19 mouse cellular contexts compared by ENCODE assay signal in genomic region chr8:95203326-95204038, GRCm38 (mm10). TPM values are rescaled to one million over a fixed set of nuclear protein-coding genes. Genes with fewer than 3 reads are reported as not detected.
DNase-seq lines count a peak whose midpoint lies in the region; ATAC-seq and TF ChIP-seq lines count a peak whose summit lies in the region.
"Had no signal": no experiment of that assay in that cellular context is flagged by ENCODE, and none has a peak within 500 bp of the region (broad histone marks: within the 10 kb centered on the region; RNA-seq: fewer than 3 reads in every experiment).

No protein-coding gene starts in this region.

- H3K4me3 ChIP-seq in forebrain, postnatal 0 days (ENCODE audit: low read depth, low read length), result no peak overlapping the region
- H3K4me3 ChIP-seq in forebrain, embryonic 11.5 days (ENCODE audit: low read depth, low read length), result no peak overlapping the region
- no peak overlapping the region for H3K4me3 ChIP-seq in limb, embryonic 11.5 days (ENCODE audit: low read depth, low read length)
- H3K4me3 ChIP-seq in limb, embryonic 10.5 days, result no peak overlapping the region
- H3K4me3 ChIP-seq in gastrocnemius, adult 2 months, result no peak overlapping the region
- H3K4me3 ChIP-seq: embryonic facial prominence, embryonic 13.5 days; erythroblast, embryonic 14.5 days; hindbrain, embryonic 15.5 days; kidney, embryonic 15.5 days; liver, embryonic 15.5 days; lung, embryonic 15.5 days; myocyte; neural tube, embryonic 13.5 days had no signal

- H3K36me3 ChIP-seq in forebrain, postnatal 0 days (ENCODE audit: insufficient read depth), result no peaks in the 10 kb centered on the region
- no peaks in the 10 kb centered on the region for H3K36me3 ChIP-seq in forebrain, embryonic 11.5 days (ENCODE audit: control insufficient read depth, insufficient read depth, low read length)
- no peaks in the 10 kb centered on the region for H3K36me3 ChIP-seq in limb, embryonic 11.5 days (ENCODE audit: control insufficient read depth, insufficient read depth, low read length)
- no peaks in the 10 kb centered on the region for H3K36me3 ChIP-seq in limb, embryonic 10.5 days
- H3K36me3 ChIP-seq: embryonic facial prominence, embryonic 13.5 days; G1E; hindbrain, embryonic 15.5 days; kidney, embryonic 15.5 days; liver, embryonic 15.5 days; lung, embryonic 15.5 days; neural tube, embryonic 13.5 days had no signal

- no peaks in the 10 kb centered on the region for H3K27me3 ChIP-seq in forebrain, postnatal 0 days (ENCODE audit: insufficient read depth, low read length)
- H3K27me3 ChIP-seq in forebrain, embryonic 11.5 days (ENCODE audit: control insufficient read depth, insufficient read depth, low read length), result no peaks in the 10 kb centered on the region
- no peaks in the 10 kb centered on the region for H3K27me3 ChIP-seq in limb, embryonic 11.5 days (ENCODE audit: control insufficient read depth, insufficient read depth, low read length)
- H3K27me3 ChIP-seq in limb, embryonic 10.5 days (ENCODE audit: low read depth, poor library complexity, severe bottlenecking), result 0 out of 2 replicates have a peak, but pooled peaks cover 4% of the 10 kb centered on the region
- H3K27me3 ChIP-seq: embryonic facial prominence, embryonic 13.5 days; hindbrain, embryonic 15.5 days; liver, embryonic 15.5 days; lung, embryonic 15.5 days; neural tube, embryonic 13.5 days; Patski had no signal

- peak; percentile 54 for ATAC-seq in forebrain, postnatal 0 days
- no peak for ATAC-seq in forebrain, embryonic 11.5 days (replicated peaks; ENCODE audit: low FRiP score)
- ATAC-seq in limb, embryonic 11.5 days (ENCODE audit: insufficient number of reproducible peaks, low FRiP score, low TSS enrichment, low read depth), result peak; percentile 40; the same call in 1 of the 2 replicates
- peak; percentile 37 for ATAC-seq in granulocyte monocyte progenitor cell, adult 5-6 weeks (replicated peaks; ENCODE audit: poor library complexity, severe bottlenecking)
- peak; percentile 34 for ATAC-seq in megakaryocyte progenitor cell, adult 5-6 weeks (replicated peaks; ENCODE audit: poor library complexity)
- ATAC-seq: Patski had no signal

- no peaks in the 10 kb centered on the region for H3K9me3 ChIP-seq in forebrain, postnatal 0 days (ENCODE audit: low read length)
- H3K9me3 ChIP-seq in forebrain, embryonic 11.5 days (ENCODE audit: control insufficient read depth, low read length), result no peaks in the 10 kb centered on the region
- H3K9me3 ChIP-seq in limb, embryonic 11.5 days (ENCODE audit: control insufficient read depth, low read length), result no peaks in the 10 kb centered on the region
- H3K9me3 ChIP-seq in limb, embryonic 10.5 days (replicated peaks), result no peaks in the 10 kb centered on the region
- H3K9me3 ChIP-seq: embryonic facial prominence, embryonic 13.5 days; G1E; hindbrain, embryonic 15.5 days; kidney, embryonic 15.5 days; liver, embryonic 15.5 days; lung, embryonic 15.5 days; neural tube, embryonic 13.5 days had no signal

- TF ChIP-seq CTCF in forebrain, postnatal 0 days (IDR thresholded peaks at IDR 0.05; ENCODE audit: low read depth), result no peak
- TF ChIP-seq CTCF in gastrocnemius, adult 2 months (IDR thresholded peaks at IDR 0.05), result no peak

- H3K4me1 ChIP-seq in forebrain, postnatal 0 days (ENCODE audit: insufficient read depth), result no peaks in the 10 kb centered on the region
- H3K4me1 ChIP-seq in forebrain, embryonic 11.5 days (replicated peaks; ENCODE audit: control insufficient read depth, insufficient read depth, low read length), result no peaks in the 10 kb centered on the region
- no peaks in the 10 kb centered on the region for H3K4me1 ChIP-seq in limb, embryonic 11.5 days (ENCODE audit: control insufficient read depth, insufficient read depth, low read length)
- no peaks in the 10 kb centered on the region for H3K4me1 ChIP-seq in limb, embryonic 10.5 days
- H3K4me1 ChIP-seq: embryonic facial prominence, embryonic 13.5 days; lung, embryonic 15.5 days had no signal

- no peak overlapping the region for H3K27ac ChIP-seq in forebrain, postnatal 0 days (ENCODE audit: low read depth, low read length)
- H3K27ac ChIP-seq in forebrain, embryonic 11.5 days (ENCODE audit: low read depth, low read length), result no peak overlapping the region
- no peak overlapping the region for H3K27ac ChIP-seq in limb, embryonic 11.5 days (replicated peaks; ENCODE audit: low read depth, low read length)
- no peak overlapping the region for H3K27ac ChIP-seq in limb, embryonic 10.5 days
- H3K27ac ChIP-seq in gastrocnemius, adult 2 months, result no peak overlapping the region
- H3K27ac ChIP-seq: embryonic facial prominence, embryonic 13.5 days; hindbrain, embryonic 15.5 days; kidney, embryonic 15.5 days; liver, embryonic 15.5 days; lung, embryonic 15.5 days; neural tube, embryonic 13.5 days had no signal

- DNase-seq in forebrain, postnatal 0 days, result no peak
- no peak for DNase-seq in forebrain, embryonic 11.5 days (ENCODE audit: low spot score)
- no peak for DNase-seq in limb, embryonic 11.5 days (ENCODE audit: low spot score)
- no peak for DNase-seq in limb, embryonic 10.5 days (ENCODE audit: low spot score)
- no peak for DNase-seq in gastrocnemius, adult 2 months
- no peak for DNase-seq in cerebellum, adult 9-11 months

- intact Hi-C loops in gastrocnemius, adult 2 months (cut with DNase I), result loop anchor here (1.0 to 10.0 kb wide), 3 partner anchors 69 to 251 kb away; no protein-coding TSS in a partner anchor

- no peak overlapping the region for H3K9ac ChIP-seq in forebrain, postnatal 0 days
- no peak overlapping the region for H3K9ac ChIP-seq in forebrain, embryonic 11.5 days (ENCODE audit: low read length)
- H3K9ac ChIP-seq in limb, embryonic 11.5 days (ENCODE audit: low read length), result no peak overlapping the region
- H3K9ac ChIP-seq: embryonic facial prominence, embryonic 13.5 days; hindbrain, embryonic 15.5 days; kidney, embryonic 15.5 days; liver, embryonic 15.5 days; lung, embryonic 15.5 days; neural tube, embryonic 13.5 days had no signal

- no peak overlapping the region for H3K4me2 ChIP-seq in forebrain, postnatal 0 days (ENCODE audit: low read depth)
- H3K4me2 ChIP-seq in forebrain, embryonic 11.5 days (ENCODE audit: low read depth, low read length, severe bottlenecking), result no peak overlapping the region
- no peak overlapping the region for H3K4me2 ChIP-seq in limb, embryonic 11.5 days (ENCODE audit: low read depth, severe bottlenecking)
- H3K4me2 ChIP-seq: embryonic facial prominence, embryonic 13.5 days; heart, embryonic 11.5 days; hindbrain, embryonic 15.5 days; kidney, embryonic 15.5 days; liver, embryonic 15.5 days; lung, embryonic 15.5 days; neural tube, embryonic 13.5 days had no signal

- 51% methylated on average over 9 of the region's 9 CpGs for WGBS in forebrain, postnatal 0 days
- 51% methylated on average over 9 of the region's 9 CpGs for WGBS in forebrain, embryonic 11.5 days
- WGBS in limb, embryonic 11.5 days, result 48% methylated on average over 9 of the region's 9 CpGs
- WGBS in limb, embryonic 10.5 days, result 55% methylated on average over 9 of the region's 9 CpGs

RNA-seq across cellular contexts. Expression of gene Kifc3, which starts 0.9 kb away (rescaled TPM):
- total RNA-seq in forebrain, postnatal 0 days (2014; rRNA removed), result 53.9 and 54.1 TPM in 2 replicates
- 32.7 and 33.2 TPM in 2 replicates for polyA plus RNA-seq in forebrain, postnatal 0 days (2015; fragmentation: Nextera tagmentation; extraction: Ambion mirVana)
- 5.5 and 5.9 TPM in 2 replicates for polyA plus RNA-seq in forebrain, embryonic 11.5 days (2014; fragmentation: Nextera tagmentation; extraction: Ambion mirVana)
- polyA plus RNA-seq in limb, embryonic 11.5 days (2014; fragmentation: Nextera tagmentation; extraction: Ambion mirVana), result 7.3 and 10.1 TPM in 2 replicates
- polyA plus RNA-seq in limb, embryonic 10.5 days (2016; fragmentation: Nextera tagmentation; extraction: Ambion mirVana), result 10.8 and 13.2 TPM in 2 replicates
- 0.26 and 1.1 TPM in 2 replicates for total RNA-seq in granulocyte monocyte progenitor cell, adult 5-6 weeks (2014; fragmentation: Nextera tagmentation)
- 3.2 and 4.1 TPM in 2 replicates for total RNA-seq in granulocyte monocyte progenitor cell, adult 5-6 weeks (2017)
- 0.73 and 0.99 TPM in 2 replicates for total RNA-seq in megakaryocyte progenitor cell, adult 5-6 weeks (2015)
- total RNA-seq in megakaryocyte progenitor cell, adult 5-6 weeks (2017), result 0.68 and 1.4 TPM in 2 replicates
- total RNA-seq in gastrocnemius, adult 2 months (2021), result 10 to 100 TPM in 1 of 2 experiments, 1 to 10 TPM in 1; 5.2 to 11.4 TPM
- polyA plus RNA-seq: G1E had no signal
